In genomic region chr5:120971326-120971725, GRCm38 (mm10) we compare ENCODE assay signal across 19 mouse cellular contexts. TPM values are rescaled to one million over a fixed set of nuclear protein-coding genes. Genes with fewer than 3 reads are reported as not detected.
DNase-seq lines count a peak whose midpoint lies in the region; TF ChIP-seq lines count a peak whose summit lies in the region.
"Had no signal": no experiment of that assay in that cellular context is flagged by ENCODE, and none has a peak within 500 bp of the region (broad histone marks: within the 10 kb centered on the region; RNA-seq: fewer than 3 reads in every experiment).

No protein-coding gene starts in this region.

- H3K27ac ChIP-seq in layer of hippocampus, adult 2 months = 0 out of 2 replicates have a peak overlapping the region, but pooled peaks have one; percentile 23
- H3K27ac ChIP-seq: embryonic facial prominence, embryonic 10.5 days; embryonic facial prominence, embryonic 12.5 days; forebrain, embryonic 13.5 days; forebrain, embryonic 15.5 days had no signal

- no peak overlapping the region for H3K4me3 ChIP-seq in layer of hippocampus, adult 2 months
- H3K4me3 ChIP-seq: embryonic facial prominence, embryonic 10.5 days; embryonic facial prominence, embryonic 12.5 days; forebrain, embryonic 13.5 days; forebrain, embryonic 15.5 days had no signal

- TF ChIP-seq CTCF in layer of hippocampus, adult 2 months (conservative IDR thresholded peaks at IDR 0.05) = no peak

- peak; percentile 23 for DNase-seq in cerebellum, adult 11-12 months
- no peak for DNase-seq in cerebellum, adult 11 months
- DNase-seq in cerebellum, adult 9-10 months = peak; percentile 56
- no peak for DNase-seq in cerebellum, postnatal 36 days
- DNase-seq in layer of hippocampus, adult 2 months (ENCODE audit: low spot score in 2 of 2) = no peak
- DNase-seq in layer of hippocampus, postnatal 36 days = no peak
- DNase-seq in right cerebral cortex, postnatal 14 days = no peak
- DNase-seq: adrenal gland, adult 8-10 months; adrenal gland, postnatal 14 days; adrenal gland, postnatal 36 days; B cell, adult 2 months; forebrain, postnatal 0 days had no signal

RNA-seq across cellular contexts. Expression of gene Rph3a, which starts 38.6 kb away (rescaled TPM):
- 100 to 1,000 TPM; 226 to 235 TPM for total RNA-seq in layer of hippocampus, adult 2 months (2021)
- total RNA-seq in layer of hippocampus, postnatal 36 days (2021) = 100 to 1,000 TPM; 207 to 220 TPM
- total RNA-seq: CH12.LX, MEL had no signal

RNA-seq across cellular contexts. Expression of gene Oas1d, which starts 57.0 kb away (rescaled TPM):
- not detected for total RNA-seq in layer of hippocampus, adult 2 months (2021)
- not detected for total RNA-seq in layer of hippocampus, postnatal 36 days (2021)
- total RNA-seq: adrenal gland, adult 18-20 months; adrenal gland, adult 8-10 months; adrenal gland, postnatal 14 days; adrenal gland, postnatal 36 days; CH12.LX; MEL had no signal

Comparison
In these comparisons a context has a peak if more than half of its experiments do, and no peak if none do; other contexts are left out.
1. DNase-seq: peak in cerebellum, adult 11-12 months (single experiment) and cerebellum, adult 9-10 months (single experiment); none in cerebellum, adult 11 months (single experiment), cerebellum, postnatal 36 days (0 of 2), layer of hippocampus, adult 2 months (0 of 2), layer of hippocampus, postnatal 36 days (0 of 2) and right cerebral cortex, postnatal 14 days (single experiment).